Mouse (Mus musculus): Measurements from ENCODE around the gene Haghl. TPM values are rescaled to one million over a fixed set of nuclear protein-coding genes. Genes with fewer than 3 reads are reported as not detected.
"Not testable (repeated sequence)": the region's sequence is repeated elsewhere in the genome, so short reads cannot be mapped to it uniquely, and the experiment has no call there.

Haghl gene
- polyA plus RNA-seq, 1 experiment from 2014 or later, result 76.0 TPM

- H3K27me3 ChIP-seq (ENCODE audit: poor library complexity, severe bottlenecking), result peaks cover 69% of the 10 kb centered on the region
- no peaks in the 10 kb centered on the region for H3K9me3 ChIP-seq
- peak within 1 kb of the TSS; percentile 94 for H3K27ac ChIP-seq
- peak within 1 kb of the TSS; percentile 88 for H3K4me3 ChIP-seq
- no peaks in the 10 kb centered on the region for H3K36me3 ChIP-seq (replicated peaks)
- H3K4me1 ChIP-seq, result peaks cover 47% of the 10 kb centered on the region
- DNase-seq (ENCODE audit: extremely low spot score, low spot score), result peak; percentile 85
- WGBS, result under 1% methylated on average over 96 of the region's 100 CpGs
These were observed 23.5 kb upstream of the Haghl start, which contains the start of gene Fbxl16 for GRCm38 (mm10) chr17:25808789-25809605. TSS of gene Fbxl16 (plus strand) at chr17:25809085.

GRCm38 (mm10) chr17:25808028-25808427 lies 22.6 kb upstream of the Haghl start:
- WGBS, result 39% methylated on average over 5 of the region's 5 CpGs
- H3K4me1 ChIP-seq, result peaks cover 50% of the 10 kb centered on the region
- peaks cover 67% of the 10 kb centered on the region for H3K27me3 ChIP-seq (ENCODE audit: poor library complexity, severe bottlenecking)
- no peak for DNase-seq (ENCODE audit: extremely low spot score, low spot score)
- H3K9me3 ChIP-seq, result no peaks in the 10 kb centered on the region
- H3K27ac ChIP-seq, result peak overlapping the region; percentile 94
- H3K4me3 ChIP-seq, result peak overlapping the region; percentile 88
- H3K36me3 ChIP-seq (replicated peaks), result no peaks in the 10 kb centered on the region

GRCm38 (mm10) chr17:25807452-25807851 lies 22.0 kb upstream of the Haghl start:
- H3K9me3 ChIP-seq, result not testable (repeated sequence)

GRCm38 (mm10) chr17:25806507-25806906 lies 21.0 kb upstream of the Haghl start:
- whole genome bisulfite sequencing, result 89% methylated on average over 4 of the region's 4 CpGs
- peaks cover 60% of the 10 kb centered on the region for H3K4me1 ChIP-seq
- H3K27me3 ChIP-seq (ENCODE audit: poor library complexity, severe bottlenecking), result peaks cover 62% of the 10 kb centered on the region
- H3K36me3 ChIP-seq (replicated peaks), result no peaks in the 10 kb centered on the region
- H3K4me3 ChIP-seq, result no peak overlapping the region
- H3K27ac ChIP-seq, result no peak overlapping the region
- DNase-seq (ENCODE audit: extremely low spot score, low spot score), result no peak
- H3K9me3 ChIP-seq, result no peaks in the 10 kb centered on the region

More at GRCm38 (mm10) chr17:25807452-25807851, 22.0 kb upstream of the Haghl start:
- not testable (repeated sequence) for DNase-seq (ENCODE audit: extremely low spot score, low spot score); H3K4me3 ChIP-seq; H3K27ac ChIP-seq; H3K36me3 ChIP-seq (replicated peaks)
- WGBS, result 40% methylated on average over 2 of the region's 2 CpGs
- peaks cover 62% of the 10 kb centered on the region for H3K27me3 ChIP-seq (ENCODE audit: poor library complexity, severe bottlenecking)
- peaks cover 54% of the 10 kb centered on the region for H3K4me1 ChIP-seq

DNA sequence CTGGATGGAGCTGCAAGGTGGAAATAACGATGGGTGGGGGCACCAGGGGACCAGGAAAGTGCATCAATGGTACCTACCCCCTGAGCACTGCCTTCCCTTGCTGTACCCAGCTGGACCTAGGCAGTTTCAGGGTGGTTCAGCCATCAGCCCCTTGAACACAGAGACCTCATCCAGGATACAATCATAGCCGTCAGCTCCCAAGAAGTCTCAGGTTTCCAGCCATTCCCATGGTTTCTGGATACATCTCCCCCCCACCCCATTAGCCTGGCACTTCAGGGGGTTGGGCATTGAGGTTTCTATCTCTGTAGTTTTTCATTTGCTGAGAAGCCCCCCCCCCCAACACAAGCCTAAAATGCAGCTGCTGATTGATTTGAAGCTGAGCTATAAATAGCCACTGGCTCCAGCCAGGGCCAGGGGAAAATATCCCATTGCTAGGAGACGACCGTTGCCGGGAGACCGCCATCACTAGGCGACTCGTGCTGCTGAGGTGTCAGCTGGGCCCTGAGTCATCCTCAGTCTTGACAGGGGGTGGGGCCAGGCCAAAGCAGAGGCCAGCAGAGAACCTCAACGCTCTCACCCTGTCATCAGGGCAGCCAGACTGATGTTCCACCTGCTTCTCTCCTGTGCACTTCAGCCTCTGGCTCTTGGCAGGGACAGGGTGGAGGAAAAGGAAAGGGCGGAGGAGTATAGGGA lies 17.5 kb upstream of the Haghl start:
- Histone ChIP-seq H3K27me3 (ENCODE audit: poor library complexity, severe bottlenecking) (peaks cover 30% of the 10 kb centered on the region), H3K36me3 (replicated peaks) (no peaks in the 10 kb centered on the region), H3K4me3 (peak overlapping the region; percentile 31), H3K4me1 (peaks cover 32% of the 10 kb centered on the region), H3K27ac (peak overlapping the region; percentile 80), H3K9me3 (no peaks in the 10 kb centered on the region)
- DNase-seq (ENCODE audit: extremely low spot score, low spot score), result peak; percentile 82
- 8% methylated on average over 10 of the region's 10 CpGs for WGBS

GRCm38 (mm10) chr17:25801029-25801428 lies 15.6 kb upstream of the Haghl start:
- peaks cover 23% of the 10 kb centered on the region for H3K27me3 ChIP-seq (ENCODE audit: poor library complexity, severe bottlenecking)
- H3K4me3 ChIP-seq, result no peak overlapping the region
- no peaks in the 10 kb centered on the region for H3K9me3 ChIP-seq
- H3K27ac ChIP-seq, result no peak overlapping the region
- no peaks in the 10 kb centered on the region for H3K36me3 ChIP-seq (replicated peaks)
- WGBS, result 10% methylated on average over 6 of the region's 6 CpGs
- peak; percentile 71 for DNase-seq (ENCODE audit: extremely low spot score, low spot score)
- H3K4me1 ChIP-seq, result peaks cover 46% of the 10 kb centered on the region

DNA sequence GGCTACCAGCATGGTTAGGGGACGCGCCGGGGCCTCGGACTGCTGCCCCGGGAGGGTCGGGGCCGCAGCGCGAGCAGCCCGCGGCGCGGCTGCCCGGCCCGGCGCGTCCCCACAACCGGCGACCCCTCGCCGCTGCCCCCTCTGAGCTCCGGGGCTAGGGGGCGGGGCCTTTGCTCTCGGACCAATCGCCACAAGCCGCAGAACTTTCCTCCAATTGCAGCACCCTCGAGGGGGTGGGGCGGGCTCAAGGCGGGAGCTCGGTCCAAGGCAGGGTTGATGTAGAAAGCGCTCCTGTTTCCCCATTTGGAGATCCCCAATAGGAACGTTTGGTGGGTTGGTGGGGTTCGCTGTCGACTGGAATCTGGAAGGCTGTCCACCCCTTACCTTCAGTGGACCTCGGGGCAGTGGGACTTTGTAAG lies 11.5 kb upstream of the Haghl start, which contains the start of gene Metrn:
Gene Metrn, minus strand, starts transcription at position 186 of the 419 bp plus-strand sequence.
- H3K27me3 ChIP-seq (ENCODE audit: poor library complexity, severe bottlenecking), result peaks cover 8% of the 10 kb centered on the region
- DNase-seq (ENCODE audit: extremely low spot score, low spot score), result peak; percentile 95
- peaks cover 65% of the 10 kb centered on the region for H3K4me1 ChIP-seq
- WGBS, result under 1% methylated on average over 35 of the region's 35 CpGs
- no peaks in the 10 kb centered on the region for H3K9me3 ChIP-seq
- peak within 1 kb of the TSS; percentile 78 for H3K4me3 ChIP-seq
- H3K36me3 ChIP-seq (replicated peaks), result peaks cover 27% of the 10 kb centered on the region
- peak within 1 kb of the TSS; percentile 93 for H3K27ac ChIP-seq

DNA sequence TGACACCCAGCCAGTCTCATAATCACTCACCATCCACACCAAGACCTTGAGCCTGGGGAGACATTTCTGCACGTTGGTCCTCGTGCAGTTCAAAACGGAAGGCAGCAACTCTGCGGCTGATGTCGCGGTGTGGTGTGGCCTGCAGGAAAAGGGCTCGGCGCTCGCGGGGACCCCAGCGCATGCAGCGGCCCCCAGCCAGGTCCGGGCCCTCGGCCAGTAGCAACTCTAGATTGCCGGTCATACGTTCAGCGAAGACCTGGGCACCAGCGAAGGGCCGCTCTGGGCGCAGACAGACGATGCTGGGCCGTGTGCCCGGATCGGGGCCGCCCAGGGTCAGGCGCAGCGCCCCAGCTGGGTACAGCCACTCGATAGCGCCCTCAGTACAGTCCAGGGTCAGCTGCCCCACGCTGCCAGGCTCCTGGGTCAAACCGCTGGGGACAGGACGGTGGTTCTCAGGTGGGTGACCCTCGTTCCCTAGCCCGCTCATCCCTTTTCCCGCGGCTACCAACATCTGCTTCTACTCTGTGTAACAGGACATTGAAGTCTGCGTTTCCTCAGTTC lies 10.8 kb upstream of the Haghl start:
- peak; percentile 38 for DNase-seq (ENCODE audit: extremely low spot score, low spot score)
- Histone ChIP-seq H3K9me3 (no peaks in the 10 kb centered on the region), H3K4me1 (peaks cover 71% of the 10 kb centered on the region), H3K4me3 (peak overlapping the region; percentile 78), H3K36me3 (replicated peaks) (peaks cover 27% of the 10 kb centered on the region), H3K27ac (peak overlapping the region; percentile 93), H3K27me3 (ENCODE audit: poor library complexity, severe bottlenecking) (peaks cover 1% of the 10 kb centered on the region)
- under 1% methylated on average over 37 of the region's 37 CpGs for WGBS

DNA sequence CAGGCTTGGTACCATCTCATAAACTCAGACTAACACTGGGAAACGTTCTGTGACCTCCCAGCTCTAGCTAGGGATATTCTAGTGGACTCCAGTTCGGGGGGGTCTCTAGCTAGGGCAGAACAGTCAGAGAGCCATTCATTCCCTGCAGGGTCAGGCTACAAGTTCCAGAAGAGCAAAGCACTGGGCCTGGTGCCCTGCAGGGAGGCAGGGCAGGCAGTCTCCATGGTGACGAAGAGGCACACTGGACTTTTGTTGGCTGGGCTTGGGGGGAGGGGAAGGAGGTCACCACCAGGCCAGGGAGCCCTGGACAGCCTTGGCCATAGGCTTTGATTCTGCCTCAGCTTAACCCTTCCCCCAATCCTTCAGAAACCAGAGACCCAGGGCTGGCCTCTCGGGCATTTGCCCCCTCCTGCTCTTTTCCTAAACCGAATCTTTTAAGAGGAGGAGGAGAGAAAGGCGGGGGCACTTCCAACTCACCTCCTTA lies 10.2 kb upstream of the Haghl start, which contains the start of gene AC134908.4:
Gene AC134908.4, minus strand, starts transcription at position 51 of the 484 bp plus-strand sequence.
- WGBS, result 1% methylated on average over 6 of the region's 6 CpGs
- Histone ChIP-seq H3K4me1 (peaks cover 74% of the 10 kb centered on the region), H3K4me3 (peak within 1 kb of the TSS; percentile 78), H3K27me3 (ENCODE audit: poor library complexity, severe bottlenecking) (no peaks in the 10 kb centered on the region), H3K27ac (peak within 1 kb of the TSS; percentile 93), H3K9me3 (no peaks in the 10 kb centered on the region), H3K36me3 (replicated peaks) (peaks cover 30% of the 10 kb centered on the region)
- peak; percentile 90 for DNase-seq (ENCODE audit: extremely low spot score, low spot score)

DNA sequence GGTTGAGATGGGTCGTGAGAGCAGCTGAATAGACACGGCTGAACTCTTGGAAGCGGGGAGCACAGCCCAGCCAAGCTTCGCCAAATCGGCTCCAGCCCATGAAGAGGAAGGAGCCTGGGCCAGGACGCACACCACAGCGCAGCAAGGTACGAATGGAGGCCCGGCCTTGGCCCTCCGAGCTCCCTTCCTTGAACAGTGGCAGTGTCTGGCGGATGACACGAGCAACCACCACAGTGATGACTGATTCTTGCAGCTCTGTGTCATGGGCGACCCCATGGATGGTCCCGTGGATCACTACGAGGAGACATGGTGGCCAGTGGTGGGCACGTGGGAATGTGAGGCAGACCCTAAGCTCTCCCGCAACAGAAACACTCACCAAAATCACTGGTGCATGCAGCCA lies 9.5 kb upstream of the Haghl start:
- H3K4me1 ChIP-seq, result peaks cover 77% of the 10 kb centered on the region
- H3K4me3 ChIP-seq, result peak overlapping the region; percentile 78
- H3K27ac ChIP-seq, result peak overlapping the region; percentile 93
- H3K36me3 ChIP-seq (replicated peaks), result peaks cover 34% of the 10 kb centered on the region
- WGBS, result 63% methylated on average over 17 of the region's 17 CpGs
- DNase-seq (ENCODE audit: extremely low spot score, low spot score), result no peak
- no peaks in the 10 kb centered on the region for H3K9me3 ChIP-seq
- H3K27me3 ChIP-seq (ENCODE audit: poor library complexity, severe bottlenecking), result no peaks in the 10 kb centered on the region

GRCm38 (mm10) chr17:25794197-25794596 lies 8.7 kb upstream of the Haghl start:
- peaks cover 42% of the 10 kb centered on the region for H3K36me3 ChIP-seq (replicated peaks)
- peak overlapping the region; percentile 93 for H3K27ac ChIP-seq
- no peaks in the 10 kb centered on the region for H3K9me3 ChIP-seq
- peaks cover 77% of the 10 kb centered on the region for H3K4me1 ChIP-seq
- no peaks in the 10 kb centered on the region for H3K27me3 ChIP-seq (ENCODE audit: poor library complexity, severe bottlenecking)
- DNase-seq (ENCODE audit: extremely low spot score, low spot score), result peak; percentile 63
- 32% methylated on average over 13 of the region's 13 CpGs for WGBS
- H3K4me3 ChIP-seq, result peak overlapping the region; percentile 78

GRCm38 (mm10) chr17:25792615-25793014 lies 7.1 kb upstream of the Haghl start, which contains the start of gene Fam173a:
TSS of gene Fam173a (minus strand) at chr17:25792901.
- Histone ChIP-seq H3K27me3 (ENCODE audit: poor library complexity, severe bottlenecking) (no peaks in the 10 kb centered on the region), H3K9me3 (no peaks in the 10 kb centered on the region), H3K4me3 (peak within 1 kb of the TSS; percentile 78), H3K27ac (peak within 1 kb of the TSS; percentile 93), H3K4me1 (peaks cover 70% of the 10 kb centered on the region), H3K36me3 (replicated peaks) (peaks cover 57% of the 10 kb centered on the region)
- 5% methylated on average over 14 of the region's 14 CpGs for WGBS
- peak; percentile 73 for DNase-seq (ENCODE audit: extremely low spot score, low spot score)

Data from forebrain, embryonic 10.5 days (tissue).